Mouse (Mus musculus) liver, adult 2 months (tissue): Measurements from ENCODE around the gene Kif2a.

Source experiments
- CTCF ChIP-seq: fragments of 200-500 bp; IDR thresholded peaks from 2 replicates; pipeline ENCODE4 v1.5.1; 2011; ENCODE audit warnings: low read depth, low read length, control low read depth
- POLR2A ChIP-seq: fragments of 200-500 bp; IDR thresholded peaks from 2 replicates; pipeline ENCODE4 v1.6.1; 2011; ENCODE audit warnings: low read length, control low read depth; ENCODE audit not compliant: insufficient read depth; ENCODE audit errors: extremely low read depth

- 0 out of 2 replicates have a peak, but pooled peaks have one; percentile 24 for TF ChIP-seq POLR2A
- no peak for TF ChIP-seq CTCF
Measured at GRCm38 (mm10) chr13:107022266-107023171, 593 bp upstream of the Kif2a start.
